Mouse (Mus musculus): ENCODE results near the gene Hic1.

The Hic1 gene

DNA sequence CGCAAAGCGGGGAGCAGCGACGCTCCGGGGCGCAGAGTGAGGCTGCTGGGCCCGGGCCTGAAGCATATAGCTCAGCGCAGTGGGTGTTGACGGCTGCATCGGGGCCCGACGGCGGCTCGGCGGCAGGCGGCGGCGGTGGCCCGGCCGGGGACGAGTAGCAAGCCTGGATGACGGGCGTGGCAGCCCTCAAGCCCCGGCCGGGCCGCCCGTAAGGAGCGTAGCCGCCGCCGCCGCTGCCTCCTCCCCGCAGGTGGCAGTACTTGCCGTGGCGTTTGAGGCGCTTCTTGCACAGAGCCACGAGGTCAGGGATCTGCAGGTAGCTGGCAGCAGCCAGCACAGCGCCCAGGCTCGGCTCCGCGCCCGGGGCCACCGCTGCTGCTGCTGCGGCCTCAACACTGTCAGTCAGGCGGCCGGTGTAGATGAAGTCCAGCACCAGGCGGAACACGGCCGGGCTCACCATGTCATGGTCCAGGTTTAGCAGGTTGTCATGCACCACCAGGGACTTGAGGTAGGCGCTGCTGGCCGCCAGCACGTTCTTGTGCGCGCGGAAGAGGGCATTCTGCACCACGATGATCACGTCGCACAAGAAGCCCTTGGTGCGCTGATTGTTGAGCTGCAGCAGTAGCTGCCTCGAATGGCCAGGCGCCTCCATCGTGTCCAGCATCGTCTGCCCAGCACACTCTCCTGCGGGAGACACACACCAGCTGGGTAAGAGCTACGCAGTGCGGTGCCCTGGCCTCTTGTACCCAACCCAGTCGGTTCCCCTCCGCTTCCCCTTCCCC, 2.3 kb downstream of the Hic1 start:
- peak; percentile 37 for DNase-seq

DNA sequence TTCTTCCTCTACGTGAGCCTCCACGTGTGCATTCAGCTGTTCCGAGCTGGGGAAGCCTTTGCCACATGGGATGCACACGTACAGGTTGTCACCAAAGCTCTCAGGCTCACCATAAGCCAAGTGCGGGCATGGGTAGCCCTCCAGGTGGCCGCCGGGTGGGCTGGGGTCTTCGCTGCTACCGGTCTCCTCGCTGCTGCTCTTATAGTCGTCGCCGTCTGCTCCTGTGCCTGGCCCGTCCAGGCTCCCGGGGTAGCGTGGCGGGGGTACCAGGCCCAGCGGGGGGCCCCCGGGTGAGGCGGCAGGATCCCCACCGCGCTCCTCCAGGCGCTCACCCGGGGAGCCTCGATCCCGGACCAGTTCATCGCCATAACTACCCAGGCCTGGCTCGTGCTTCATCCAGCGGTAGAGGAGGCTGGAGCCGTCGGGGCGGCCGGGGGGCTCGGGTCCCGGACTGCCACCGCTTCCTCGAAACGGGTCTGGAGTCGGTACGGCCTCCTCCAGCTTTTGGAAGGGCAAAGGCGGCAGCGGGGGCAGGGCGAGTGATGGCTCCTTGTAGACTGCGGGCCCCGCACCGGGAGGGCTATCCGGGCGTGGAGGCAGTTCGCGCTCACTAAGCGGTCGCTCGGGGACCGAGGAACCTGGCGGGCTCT, 3.0 kb downstream of the Hic1 start:
- peak in 1 of 2 experiments; percentile 35 for DNase-seq

DNA sequence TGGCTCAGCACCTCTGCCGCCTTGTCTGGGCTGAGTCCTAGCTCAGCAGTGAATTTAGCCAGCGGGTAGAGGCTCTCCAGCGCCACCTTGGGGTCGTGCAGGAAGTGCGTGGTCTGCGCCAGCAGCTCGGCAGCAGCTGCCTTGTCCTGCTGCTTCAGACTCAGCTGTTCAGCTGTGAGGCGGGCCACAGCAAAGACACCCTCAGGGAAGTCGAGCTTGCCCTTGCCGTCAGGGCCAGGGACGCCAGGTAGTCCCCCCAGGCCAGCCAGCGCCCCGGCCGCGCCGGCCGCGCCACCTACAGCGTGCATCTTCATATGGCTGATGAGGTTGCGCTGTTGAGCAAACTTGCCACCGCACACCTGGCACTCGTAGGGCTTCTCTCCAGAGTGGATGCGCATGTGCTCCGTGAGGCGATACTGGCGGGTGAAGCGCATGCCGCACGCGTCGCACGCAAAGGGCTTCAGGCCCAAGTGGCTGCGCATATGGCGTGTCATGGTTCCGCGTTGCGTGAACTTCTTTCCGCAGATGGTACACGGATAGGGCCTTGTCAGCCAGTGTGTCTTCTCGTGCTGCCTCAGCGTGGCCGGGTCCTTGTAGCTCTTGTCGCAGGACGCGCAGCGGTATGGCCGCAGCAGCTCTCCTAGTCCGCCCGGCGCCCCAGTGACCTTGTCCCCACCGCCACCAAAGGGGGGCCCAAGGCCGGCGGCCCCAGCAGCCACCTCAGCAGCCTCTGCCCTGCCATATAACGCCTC, 3.7 kb downstream of the Hic1 start:
- peak; percentile 68 to 72 for DNase-seq

DNA sequence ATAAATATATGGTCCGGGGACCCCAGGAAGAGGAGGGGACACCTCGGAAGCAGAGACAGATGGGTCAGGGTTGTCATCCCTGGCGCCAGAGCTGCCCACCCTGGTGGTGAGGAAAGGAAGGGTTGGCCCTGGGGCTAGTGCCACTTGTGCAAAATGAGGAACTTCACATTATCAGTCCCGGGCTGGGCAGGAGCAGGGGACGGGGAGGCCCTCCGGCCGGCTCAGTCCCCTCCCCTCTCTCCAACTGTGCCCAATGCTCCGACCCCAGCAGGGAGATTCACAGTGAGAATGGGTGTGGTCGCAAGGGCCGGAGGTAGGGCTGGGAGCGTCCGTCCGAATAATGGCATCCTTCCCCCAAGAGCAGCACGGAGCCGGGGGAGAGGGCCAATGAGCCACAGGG, 4.6 kb downstream of the Hic1 start:
- peak in 1 of 2 experiments; percentile 27 for DNase-seq

DNA sequence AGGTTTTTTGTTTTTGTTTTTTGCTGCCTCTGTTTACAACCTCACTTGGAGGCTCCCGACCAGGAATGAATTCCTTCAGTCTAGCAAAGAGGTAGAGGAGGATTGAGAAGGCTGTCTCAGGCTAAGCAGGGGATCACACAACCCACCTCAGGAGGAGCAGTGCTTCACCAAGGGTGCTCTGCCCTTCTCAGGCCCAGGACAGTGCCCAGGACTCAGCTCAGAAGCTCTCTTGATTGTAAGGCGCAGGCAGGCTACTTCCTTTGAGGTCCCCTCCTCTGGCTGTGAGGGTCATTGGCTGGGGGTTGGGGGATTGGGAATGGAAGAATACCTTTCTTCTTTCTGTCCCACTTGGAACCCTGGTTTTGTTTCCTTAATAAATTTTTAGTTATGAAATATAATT, 5.3 kb downstream of the Hic1 start:
- no peak for DNase-seq

DNA sequence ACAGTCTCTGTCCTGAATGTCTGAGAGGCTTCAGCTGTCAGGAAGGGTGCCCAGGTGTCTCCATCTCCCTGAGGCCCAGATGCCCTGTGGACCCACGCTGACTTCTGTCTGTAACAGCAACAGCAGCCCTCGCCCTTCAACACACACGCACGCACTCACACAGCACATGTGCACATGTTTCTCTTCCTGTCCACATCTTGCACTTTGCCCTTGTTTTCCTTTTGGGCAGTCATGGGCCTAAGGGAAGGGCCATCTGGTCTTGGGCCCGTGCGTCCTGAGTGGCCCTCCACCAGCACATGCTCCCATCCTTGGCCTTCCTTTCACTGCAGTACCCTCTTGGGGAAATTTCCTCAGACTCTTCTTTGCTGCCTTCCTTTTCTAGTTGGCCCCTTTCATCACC, 5.9 kb downstream of the Hic1 start:
- no peak for DNase-seq

DNA sequence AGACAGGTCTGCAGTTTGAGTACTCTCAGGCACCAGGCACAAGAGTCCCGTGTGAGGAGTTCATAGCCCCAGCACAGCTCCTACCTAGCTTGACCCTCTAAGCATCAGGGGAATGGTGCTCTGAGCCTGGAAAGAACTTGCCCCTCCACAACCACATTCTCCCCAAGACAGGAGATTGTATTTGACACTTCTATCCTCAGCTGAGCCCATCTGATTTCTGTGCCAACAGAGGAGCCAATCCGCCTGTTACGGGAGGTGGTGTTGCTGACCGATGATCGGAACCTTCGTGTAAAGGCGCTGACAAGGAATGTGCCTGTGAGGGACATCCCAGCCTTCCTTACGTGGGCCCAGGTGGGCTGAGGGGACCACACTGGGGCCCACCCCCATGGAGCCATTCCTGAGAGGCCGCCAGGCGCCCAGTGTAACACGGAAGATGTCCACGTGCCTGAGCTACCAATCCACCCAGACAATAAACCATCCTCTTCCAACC, 6.7 kb downstream of the Hic1 start:
- no peak for DNase-seq

DNA sequence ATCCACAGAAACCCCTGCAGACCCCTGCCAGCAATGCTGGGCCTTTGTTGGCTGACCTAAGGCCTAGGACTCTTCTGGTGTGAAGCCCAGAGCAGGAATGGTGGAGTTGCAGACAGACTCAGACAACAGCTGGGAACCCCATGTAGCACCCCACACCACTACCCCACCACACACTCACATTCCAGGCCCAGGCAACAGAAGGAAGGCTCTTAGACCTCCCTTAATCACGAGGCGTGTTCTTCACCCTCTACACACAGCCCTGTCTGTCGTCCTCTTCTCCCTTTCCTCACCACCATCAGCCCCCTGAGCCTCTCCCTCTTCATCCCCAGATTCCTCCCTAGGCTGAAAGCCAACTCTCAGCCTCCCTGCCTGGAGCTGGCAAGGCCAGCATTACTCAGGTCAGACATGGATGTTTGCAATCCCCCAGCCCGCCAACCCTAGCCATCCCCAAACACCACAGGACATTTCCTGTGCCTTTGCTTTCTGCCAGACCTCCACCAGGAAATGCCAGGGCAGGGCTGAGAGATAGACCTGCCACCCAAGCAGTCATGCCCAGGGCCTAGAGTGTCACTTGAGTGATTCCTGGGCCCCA, 7.8 kb downstream of the Hic1 start:
- DNase-seq = peak; percentile 47 to 62

DNA sequence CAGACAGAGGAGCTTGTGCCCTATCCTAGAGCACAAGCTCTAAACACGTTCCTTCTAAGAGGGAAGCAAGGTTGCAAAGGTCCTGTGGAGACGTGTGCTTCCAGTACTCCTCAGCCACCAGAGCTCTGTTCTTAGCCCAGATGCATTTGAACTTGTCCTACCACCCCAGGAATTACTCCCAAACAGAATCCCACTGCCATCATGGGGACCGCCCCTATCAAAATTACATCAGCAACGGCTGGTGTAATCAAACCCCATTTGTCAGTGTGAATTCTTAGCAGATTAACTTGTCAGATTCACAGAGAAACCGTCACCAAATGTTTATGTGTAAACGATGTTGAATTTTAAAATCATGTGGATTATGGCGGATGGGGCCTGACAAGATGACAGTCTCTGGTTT, 8.4 kb downstream of the Hic1 start:
- DNase-seq = no peak

DNA sequence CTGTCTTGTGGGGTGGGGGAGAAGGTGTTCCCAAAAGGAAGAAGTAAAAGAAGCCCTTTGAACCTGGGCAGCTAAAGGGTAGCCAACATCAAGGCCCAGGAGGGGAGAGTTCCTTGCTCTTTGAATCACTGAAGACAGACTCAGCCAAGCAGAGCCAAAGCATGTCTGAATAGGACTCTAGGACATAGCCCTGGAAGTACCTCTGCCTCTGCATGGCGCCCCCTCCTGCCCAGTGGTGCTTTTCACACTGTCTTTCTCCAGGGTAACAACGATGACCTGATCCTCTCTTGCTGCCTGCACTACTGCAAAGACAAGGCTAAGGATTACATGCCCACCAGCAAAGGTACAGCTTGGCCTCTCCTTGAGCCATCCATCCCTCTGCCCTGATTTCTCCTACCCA, 9.8 kb downstream of the Hic1 start:
- DNase-seq = peak in 1 of 2 experiments; percentile 42

DNA sequence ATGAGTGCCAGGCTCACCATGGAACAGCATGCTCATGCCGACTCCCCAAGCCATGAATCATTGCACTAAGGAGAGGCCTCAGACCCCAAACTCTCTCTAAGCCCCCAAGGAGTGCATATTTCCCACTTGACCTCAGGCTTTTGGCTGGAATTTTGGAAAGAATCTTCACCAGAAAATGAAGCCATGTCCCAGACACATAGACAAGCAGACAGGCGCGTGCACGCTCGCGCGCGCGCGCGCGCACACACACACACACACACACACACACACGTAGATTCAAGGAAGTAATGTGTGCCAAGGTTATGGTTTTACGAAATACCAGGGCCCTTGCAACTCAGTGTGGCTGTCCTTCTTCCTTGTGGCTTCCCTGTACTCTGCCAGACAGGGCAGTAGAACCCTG, 10.9 kb downstream of the Hic1 start:
- DNase-seq = no peak

DNA sequence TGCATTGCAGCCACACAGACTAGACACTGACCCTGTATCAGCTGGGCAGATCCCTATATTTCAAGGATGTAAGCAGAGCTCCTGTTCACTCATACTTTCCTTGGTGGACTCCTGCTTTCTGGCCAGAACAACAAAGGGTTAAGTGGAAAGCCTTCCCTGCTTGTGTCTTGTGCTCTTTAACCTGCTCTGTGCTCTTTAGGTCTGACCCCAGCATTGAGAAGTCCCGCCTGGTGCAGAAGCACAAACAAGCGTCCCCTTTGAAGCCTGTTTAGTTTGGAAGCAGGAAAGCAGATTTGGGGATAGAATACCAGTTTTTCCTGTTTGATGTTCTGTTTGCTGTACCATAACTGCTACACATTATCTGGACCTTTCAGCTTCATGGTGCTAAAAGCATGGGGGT, 11.4 kb downstream of the Hic1 start:
- DNase-seq = no peak

DNA sequence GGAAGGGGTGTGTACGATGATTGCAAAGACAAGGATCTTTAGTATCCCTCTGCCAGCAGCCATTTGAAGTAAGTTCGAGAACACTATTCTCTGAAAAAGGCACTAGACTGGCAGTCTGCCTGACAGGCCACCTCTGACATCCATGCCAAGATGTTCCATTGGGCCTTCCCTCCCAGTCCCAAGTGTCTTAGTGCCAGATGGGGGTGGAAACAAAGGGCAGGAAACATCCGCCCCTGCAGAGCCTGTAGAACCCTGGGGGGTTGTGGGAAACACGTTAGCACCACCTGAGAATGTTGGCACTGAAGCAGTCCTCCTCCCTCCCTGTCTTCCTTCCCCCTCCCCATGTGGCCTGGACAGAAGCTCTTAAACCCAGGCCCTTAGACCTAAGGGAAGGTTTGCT, 12.3 kb downstream of the Hic1 start:
- no peak for DNase-seq

DNA sequence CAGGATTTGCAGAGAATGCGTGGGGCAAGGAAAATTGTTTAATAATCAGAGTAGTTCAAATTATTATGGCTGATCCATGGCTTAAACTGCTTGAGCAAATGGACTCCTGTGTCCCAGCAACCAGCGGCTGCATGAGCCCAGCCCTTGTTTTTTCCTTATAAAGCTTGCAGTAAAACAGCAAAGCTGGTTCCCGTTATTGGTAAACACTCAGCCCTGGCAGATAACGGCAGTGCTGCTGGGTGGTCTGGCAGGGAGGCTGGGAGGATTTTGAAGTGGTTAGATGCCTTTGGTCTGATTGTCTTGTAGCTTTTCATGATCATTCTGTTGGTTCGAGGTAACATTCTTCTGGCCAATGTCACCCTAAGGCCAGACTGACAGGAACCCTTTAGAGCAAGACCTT, 12.9 kb downstream of the Hic1 start:
- DNase-seq = peak in 1 of 2 experiments; percentile 37

DNA sequence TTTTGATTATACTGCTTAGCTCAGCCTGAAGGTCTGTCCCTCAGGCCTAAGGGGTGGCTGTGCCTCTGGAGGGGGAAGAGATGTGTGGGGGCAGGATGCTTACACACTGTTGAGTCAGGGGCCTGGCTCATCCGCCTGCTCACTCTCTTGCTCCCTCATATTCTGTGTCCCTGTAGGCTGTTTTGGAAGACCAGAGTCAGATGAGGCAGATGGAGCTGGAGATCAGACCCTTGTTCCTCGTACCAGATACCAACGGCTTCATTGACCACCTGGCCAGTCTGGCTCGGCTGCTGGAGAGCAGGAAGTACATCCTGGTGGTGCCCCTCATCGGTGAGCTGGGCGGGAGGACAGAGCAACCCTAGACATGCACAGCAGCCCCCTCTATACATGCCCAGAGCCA, 13.3 kb downstream of the Hic1 start:
- peak; percentile 30 to 39 for DNase-seq

DNA sequence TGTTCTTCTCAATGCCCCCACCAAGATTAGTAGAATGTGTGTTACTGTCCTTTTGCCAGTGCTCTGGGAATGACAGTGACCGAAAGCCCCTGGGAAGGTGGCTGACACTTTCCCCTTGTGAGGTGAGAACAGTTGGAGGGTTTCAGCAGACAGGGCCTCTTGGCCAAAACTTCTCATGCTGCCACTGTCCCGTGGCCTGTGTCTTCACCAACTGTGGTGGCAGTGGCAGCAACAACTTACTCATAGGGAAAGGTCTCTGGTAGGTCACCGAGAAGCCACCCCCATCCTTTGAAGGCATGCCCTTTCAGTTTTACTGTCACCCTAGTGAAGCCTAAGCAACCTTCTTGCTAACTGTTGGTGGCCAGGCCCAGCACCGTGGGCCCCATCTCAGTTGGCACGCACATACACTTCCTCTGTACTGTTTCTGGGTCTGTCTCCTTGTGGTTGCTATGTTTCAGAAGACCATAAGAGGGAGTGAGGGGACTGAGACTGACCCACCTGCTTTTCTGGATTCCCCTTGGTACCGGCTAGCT, 15.2 kb downstream of the Hic1 start:
- DNase-seq = peak in 1 of 2 experiments; percentile 34

DNA sequence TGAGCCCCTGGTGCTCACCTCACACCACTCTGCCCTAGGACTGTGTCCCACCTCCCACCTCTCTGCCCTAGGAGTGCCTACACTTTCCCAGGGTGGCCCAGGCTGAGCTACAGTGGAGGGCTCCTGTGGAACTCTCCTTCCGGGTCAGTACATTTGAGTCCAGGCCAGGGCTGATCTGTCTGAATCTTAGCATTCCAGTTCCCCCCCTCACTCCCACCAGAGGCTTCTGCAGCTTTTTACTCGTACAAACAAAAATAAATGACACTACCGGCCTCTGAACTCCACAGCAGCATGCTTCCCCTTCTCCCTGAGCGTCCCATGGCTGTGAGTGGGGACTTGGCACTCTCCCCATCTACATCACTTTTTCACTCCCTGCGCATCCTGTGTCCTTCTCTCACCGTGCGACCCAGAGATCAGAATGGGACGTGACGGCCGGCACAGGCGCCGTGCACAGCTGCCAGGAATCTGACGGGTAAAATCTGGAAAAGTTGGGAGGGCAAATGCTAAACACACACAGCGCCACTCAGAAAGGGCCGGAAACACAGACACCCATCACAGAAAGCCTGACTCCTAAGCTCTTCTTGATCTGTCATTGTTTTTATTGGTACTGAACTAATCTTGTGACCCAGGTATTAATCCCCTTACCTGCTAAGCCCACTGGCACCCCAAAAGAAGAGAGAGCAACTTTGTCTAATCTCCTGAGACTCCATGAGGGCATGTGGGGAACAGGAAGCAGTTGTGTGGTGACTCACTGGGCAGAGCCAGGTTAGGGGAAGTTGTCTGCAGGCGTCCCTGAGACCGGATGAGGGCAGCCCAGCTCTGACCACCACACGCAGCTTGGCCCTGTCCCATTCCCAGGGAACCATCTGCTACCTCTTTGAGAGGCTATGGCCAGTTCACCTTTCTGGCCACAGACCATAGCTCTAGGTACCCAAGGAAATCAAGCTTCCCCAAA, 16.4 kb downstream of the Hic1 start:
- peak; percentile 71 to 78 for DNase-seq

DNA sequence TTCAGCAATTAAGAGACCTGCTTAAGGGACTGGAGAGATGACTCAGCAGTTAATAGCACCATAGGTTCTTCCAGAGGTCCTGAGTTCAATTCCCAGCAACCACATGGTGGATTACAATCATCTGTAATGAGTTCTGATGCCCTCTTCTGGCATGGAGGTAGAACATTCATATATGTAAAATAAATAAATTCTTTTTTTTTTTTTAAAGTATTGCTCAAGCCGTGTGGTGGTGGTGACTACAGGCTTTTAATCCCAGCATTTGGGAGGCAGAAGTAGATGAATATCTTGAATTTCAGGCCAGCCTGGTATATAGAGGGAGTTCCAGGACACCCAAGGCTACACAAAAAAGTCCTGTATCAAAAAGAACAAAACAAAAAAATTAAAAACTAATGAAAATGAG, 19.0 kb downstream of the Hic1 start:
- no peak for DNase-seq

DNA sequence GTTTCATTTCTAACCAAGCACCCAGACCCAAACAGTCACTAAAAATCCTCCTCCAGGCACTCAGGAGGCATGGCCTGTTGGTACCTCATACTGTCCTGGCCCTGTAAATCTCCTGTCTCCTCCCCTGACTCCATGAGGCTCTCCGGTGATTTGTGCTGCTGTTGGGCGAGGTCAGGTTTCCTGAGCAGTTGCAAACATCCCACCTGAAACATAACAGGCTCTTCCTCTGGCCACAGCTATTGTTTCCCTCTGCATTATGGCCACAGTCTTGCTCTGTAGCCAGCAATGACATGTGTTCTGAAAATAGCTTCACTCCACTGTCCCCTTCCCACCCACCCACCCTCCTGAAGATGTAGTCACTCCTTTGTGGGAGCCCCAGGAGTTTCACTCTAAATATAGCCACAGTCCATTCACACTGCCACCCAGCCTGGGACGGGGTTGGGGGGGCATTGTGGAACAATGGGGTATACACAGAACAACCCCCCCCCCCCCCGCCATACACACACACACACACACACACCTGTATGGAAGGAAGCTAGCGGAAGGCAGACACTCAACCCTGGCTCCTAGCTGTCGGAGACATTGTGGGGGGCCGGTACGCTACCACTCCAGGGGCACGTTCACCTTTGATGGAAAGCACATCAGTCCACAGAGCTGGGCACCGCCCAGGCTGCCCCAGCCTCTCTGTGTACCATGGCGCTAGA, 20.8 kb downstream of the Hic1 start:
- DNase-seq = no peak

DNA sequence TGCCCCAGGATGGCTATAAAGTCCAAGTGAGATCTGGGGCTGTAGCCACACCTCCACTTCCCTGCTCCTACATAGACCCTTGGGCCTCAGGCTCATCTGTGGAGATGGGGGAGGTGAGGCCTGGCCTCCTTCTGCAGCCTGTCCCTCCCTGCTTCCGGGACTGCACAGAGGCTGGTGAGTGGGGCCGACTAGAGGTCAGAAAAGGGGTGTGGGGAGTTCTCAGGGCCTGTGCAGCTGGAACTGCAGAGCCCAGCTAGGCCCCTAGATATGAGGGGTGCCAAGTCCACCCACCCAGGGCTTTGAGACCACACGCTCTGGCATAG, 21.5 kb downstream of the Hic1 start:
- DNase-seq = no peak

DNA sequence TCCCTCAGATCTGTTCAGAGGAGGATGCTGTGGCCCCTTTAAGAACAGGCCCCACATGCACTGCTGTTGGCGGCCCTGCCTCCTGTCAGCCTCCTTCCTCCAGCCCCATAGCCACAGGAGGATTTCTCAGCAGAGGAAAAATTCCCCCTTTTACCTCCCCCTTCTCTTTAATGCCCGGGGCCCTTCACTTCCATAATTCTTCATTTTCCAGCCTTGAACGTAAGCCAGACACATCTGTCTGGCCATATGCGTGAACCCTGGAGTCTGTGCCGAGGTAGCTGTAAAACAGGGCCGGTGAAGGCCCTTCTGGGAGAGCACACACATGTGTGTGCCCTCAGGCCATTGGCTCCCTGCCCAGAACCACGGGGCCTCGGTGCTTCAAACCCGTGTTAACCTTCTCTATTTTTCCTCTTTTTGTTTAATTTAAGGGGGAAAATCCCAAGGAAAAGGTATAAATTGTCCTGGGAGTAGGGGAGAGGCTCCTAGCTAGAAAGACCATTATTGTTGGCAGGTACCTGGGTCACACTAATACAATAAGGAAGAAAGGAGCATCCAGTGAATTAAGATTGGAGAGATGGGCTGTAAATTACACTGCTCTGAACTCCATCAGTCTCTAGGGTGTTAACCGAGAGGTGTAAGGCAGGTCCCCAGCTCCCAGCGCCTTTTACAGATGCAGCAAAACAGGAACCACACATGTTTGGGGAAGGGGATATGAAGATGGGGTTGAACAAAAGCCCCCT, 22.0 kb downstream of the Hic1 start:
- DNase-seq = no peak

Measured in cerebellum, postnatal 14 days (tissue).